Mouse (Mus musculus) intestine, embryonic 16.5 days (tissue): ENCODE measurements around the gene N4bp2l2. TPM values are rescaled to one million over a fixed set of nuclear protein-coding genes. Genes with fewer than 3 reads are reported as not detected.

Source experiments
- ATAC-seq: fragments of 200-750 bp; cut with Nextera tagmentation; 2 replicates; pipeline ENCODE4 v1.8.0; 2017; ENCODE audit warnings: moderate TSS enrichment, moderate library complexity
- H3K27ac ChIP-seq: fragments of 300-500 bp; sonication (generic); 2 replicates; pipeline ENCODE4 v1.5.1; 2014; ENCODE audit warnings: mild to moderate bottlenecking, low read length
- H3K27me3 ChIP-seq: fragments of 300-500 bp; sonication (generic); replicated peaks from 2 replicates; pipeline ENCODE4 v1.6.1; 2014; ENCODE audit warnings: low read length, control low read depth, mixed read lengths; ENCODE audit not compliant: control insufficient read depth, insufficient read depth
- H3K36me3 ChIP-seq: fragments of 300-500 bp; sonication (generic); 2 replicates; pipeline ENCODE4 v1.6.1; 2014; ENCODE audit warnings: low read length, control low read depth; ENCODE audit not compliant: control insufficient read depth, insufficient read depth
- H3K4me1 ChIP-seq: fragments of 300-500 bp; sonication (generic); 2 replicates; pipeline ENCODE4 v1.6.1; 2014; ENCODE audit warnings: low read length, control low read depth, mixed read lengths; ENCODE audit not compliant: control insufficient read depth, insufficient read depth
- H3K4me2 ChIP-seq: fragments of 300-500 bp; sonication (generic); 2 replicates; pipeline ENCODE4 v1.6.1; 2014; ENCODE audit warnings: low read depth, low read length, control low read depth
- H3K4me3 ChIP-seq: fragments of 300-500 bp; sonication (generic); 2 replicates; pipeline ENCODE4 v1.5.1; 2014; ENCODE audit warnings: mild to moderate bottlenecking, low read length
- H3K9ac ChIP-seq: fragments of 300-500 bp; sonication (generic); 2 replicates; pipeline ENCODE4 v1.6.1; 2014; ENCODE audit warnings: low read depth, low read length
- H3K9me3 ChIP-seq: fragments of 300-500 bp; sonication (generic); 2 replicates; pipeline ENCODE4 v1.6.1; 2016; ENCODE audit warnings: low read length, control low read depth; ENCODE audit not compliant: control insufficient read depth
- WGBS: fragments of 180-500 bp; shearing (Covaris S2); extraction: QIAGEN DNeasy Blood & Tissue Kit; methylation state at CpG from one replicate; pipeline ENCODE4 v1.1.7; 2014; 5-methylcytosine and 5-hydroxymethylcytosine counted together
- polyA plus RNA-seq: library from polyadenylated mRNA; unstranded; fragments of >200 nt; fragmentation: Nextera tagmentation; extraction: Ambion mirVana; gene quantifications from 2 replicates; pipeline ENCODE4 v1.2.1, GENCODE M21; 2015

The N4bp2l2 gene
- polyA plus RNA-seq, 1 experiment from 2014 or later = 32.6 TPM

DNA sequence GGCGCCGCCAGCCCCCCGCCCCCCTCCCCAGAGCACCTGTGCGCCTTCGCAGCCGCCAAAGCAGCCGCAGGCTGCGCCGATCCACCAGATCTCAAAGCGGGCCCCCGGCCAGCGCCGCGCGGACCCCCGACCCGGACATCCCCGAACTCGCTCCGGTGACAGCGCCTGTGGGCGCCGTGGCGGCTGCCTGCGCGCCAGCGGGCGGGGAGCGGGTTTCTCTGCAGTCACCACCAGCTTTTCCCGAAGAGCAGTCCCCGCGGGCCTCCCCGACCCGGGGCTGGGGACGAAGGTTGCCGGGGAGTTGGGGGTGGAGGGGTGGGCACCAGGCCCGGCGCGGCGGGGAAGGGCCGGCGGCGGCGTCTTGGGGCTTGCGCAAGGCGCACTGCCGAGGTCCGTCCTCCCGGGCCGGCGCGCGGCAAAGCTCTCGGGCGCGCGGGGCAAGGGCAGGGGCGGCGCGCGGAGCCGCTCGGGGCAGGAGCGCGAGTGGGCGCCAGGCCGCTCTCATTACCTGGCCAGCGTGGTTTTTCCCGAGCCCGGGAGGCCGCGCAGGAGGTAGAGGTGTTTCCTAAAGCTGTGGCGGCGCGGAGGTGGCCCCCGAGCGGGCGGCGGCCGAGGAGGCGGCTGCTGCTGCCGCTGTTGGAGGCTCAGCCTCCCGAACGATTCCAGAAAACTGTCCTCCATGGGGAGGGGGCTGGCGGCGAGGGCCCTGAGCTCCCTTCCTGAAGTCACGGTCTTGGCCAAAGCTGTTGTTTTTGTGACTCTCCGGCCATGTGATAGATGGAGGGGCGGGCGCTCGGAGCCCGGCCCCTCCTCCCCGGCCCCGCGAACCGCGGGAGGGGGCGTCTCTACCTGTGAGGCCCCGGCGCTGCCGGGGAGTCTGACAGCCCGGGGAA is 72.0 kb downstream of the N4bp2l2 start:
- WGBS = under 1% methylated on average over 99 of the region's 102 CpGs
- no peaks in the 10 kb centered on the region for H3K9me3 ChIP-seq
- H3K4me3 ChIP-seq = peak overlapping the region; percentile 85
- ATAC-seq = peak; percentile 74
- H3K9ac ChIP-seq = peak overlapping the region; percentile 81
- peak overlapping the region; percentile 100 for H3K4me2 ChIP-seq
- H3K4me1 ChIP-seq = peaks cover 12% of the 10 kb centered on the region
- no peaks in the 10 kb centered on the region; the same call in 1 of the 2 replicates for H3K27me3 ChIP-seq
- H3K27ac ChIP-seq = peak overlapping the region; percentile 23; the same call in 1 of the 2 replicates
- no peaks in the 10 kb centered on the region for H3K36me3 ChIP-seq

- WGBS = 11% methylated on average over 39 of the region's 40 CpGs
- H3K4me1 ChIP-seq = peaks cover 12% of the 10 kb centered on the region
- H3K9ac ChIP-seq = peak overlapping the region; percentile 81
- H3K4me3 ChIP-seq = peak overlapping the region; percentile 85
- H3K4me2 ChIP-seq = peak overlapping the region; percentile 100
- no peaks in the 10 kb centered on the region for H3K36me3 ChIP-seq
- H3K27me3 ChIP-seq = no peaks in the 10 kb centered on the region; the same call in 1 of the 2 replicates
- ATAC-seq = peak; percentile 63
- H3K27ac ChIP-seq = no peak overlapping the region
- no peaks in the 10 kb centered on the region for H3K9me3 ChIP-seq
Measured at GRCm38 (mm10) chr5:150592904-150593755, 72.9 kb downstream of the N4bp2l2 start.

DNA sequence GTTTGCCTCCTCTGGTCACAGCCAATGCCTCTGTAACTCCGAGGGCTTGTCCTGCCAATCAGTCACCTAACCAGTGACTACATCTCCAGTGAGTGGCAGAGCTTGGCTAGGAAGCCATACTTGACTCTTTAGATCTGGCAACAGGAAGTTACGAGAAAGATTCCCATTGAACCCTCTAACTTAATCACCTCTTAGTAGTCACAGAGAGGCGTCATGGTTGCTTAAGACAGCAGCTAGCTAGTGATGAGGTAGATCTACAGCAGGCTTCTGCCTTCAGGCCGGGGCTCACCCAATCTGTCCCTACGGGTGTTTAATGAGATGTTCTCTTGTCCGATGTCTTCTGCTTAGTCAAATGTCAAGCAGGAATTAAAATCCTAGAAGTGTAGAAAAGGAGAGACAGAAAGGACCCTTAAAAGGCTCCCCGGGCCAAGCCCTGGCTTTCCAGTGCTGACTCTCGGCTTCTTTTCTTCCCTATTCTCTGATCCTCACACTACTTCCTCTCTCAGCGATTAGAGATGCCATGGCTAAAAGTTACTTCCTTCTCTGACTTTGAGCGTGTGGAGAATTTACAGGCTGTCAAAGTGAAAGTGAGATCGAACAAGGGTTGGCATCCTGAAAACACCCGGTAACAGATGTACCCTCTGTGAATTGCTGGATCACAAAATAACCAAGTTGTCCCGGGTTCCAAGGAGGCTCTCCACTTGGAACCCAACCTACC is 73.6 kb downstream of the N4bp2l2 start:
- Histone ChIP-seq H3K4me3 (0 out of 2 replicates have a peak overlapping the region, but pooled peaks have one; percentile 85), H3K27ac (no peak overlapping the region), H3K4me1 (peaks cover 12% of the 10 kb centered on the region), H3K9me3 (no peaks in the 10 kb centered on the region), H3K4me2 (peak overlapping the region; percentile 100; the same call in 1 of the 2 replicates), H3K27me3 (no peaks in the 10 kb centered on the region; the same call in 1 of the 2 replicates), H3K9ac (no peak overlapping the region), H3K36me3 (no peaks in the 10 kb centered on the region)
- ATAC-seq = no peak
- 76% methylated on average over 13 of the region's 13 CpGs for WGBS

- no peak; the same call in 1 of the 2 replicates for ATAC-seq
- H3K27me3 ChIP-seq = no peaks in the 10 kb centered on the region; the same call in 1 of the 2 replicates
- H3K9ac ChIP-seq = no peak overlapping the region
- H3K9me3 ChIP-seq = no peaks in the 10 kb centered on the region
- no peak overlapping the region for H3K4me3 ChIP-seq
- WGBS = 58% methylated on average over 2 of the region's 2 CpGs
- no peak overlapping the region for H3K27ac ChIP-seq
- peaks cover 12% of the 10 kb centered on the region for H3K4me1 ChIP-seq
- no peak overlapping the region for H3K4me2 ChIP-seq
- no peaks in the 10 kb centered on the region for H3K36me3 ChIP-seq
Measured at GRCm38 (mm10) chr5:150589945-150590344, 76.0 kb downstream of the N4bp2l2 start.

DNA sequence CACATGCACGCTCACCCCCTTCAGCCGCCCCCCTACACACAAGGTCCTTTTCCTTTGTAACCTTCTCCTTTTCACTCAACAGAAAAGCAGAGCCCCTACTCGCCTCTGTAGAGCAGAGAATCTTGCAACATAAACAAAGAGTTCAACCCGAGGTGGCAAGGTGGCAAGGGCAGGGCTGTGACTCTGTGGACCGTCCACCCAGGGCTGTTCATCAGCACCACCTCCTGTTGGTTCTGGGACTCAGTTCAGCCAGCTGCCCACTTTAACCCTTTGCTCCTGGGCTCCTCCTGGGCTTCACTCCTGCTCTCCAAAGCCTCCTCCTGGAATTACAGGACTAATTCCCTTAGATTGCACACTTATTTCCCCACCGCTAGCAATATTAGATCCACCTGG is 81.7 kb downstream of the N4bp2l2 start:
- no peaks in the 10 kb centered on the region for H3K27me3 ChIP-seq
- 35% methylated on average over 6 of the region's 6 CpGs for WGBS
- no peaks in the 10 kb centered on the region for H3K36me3 ChIP-seq
- H3K27ac ChIP-seq = no peak overlapping the region
- no peaks in the 10 kb centered on the region; the same call in 1 of the 2 replicates for H3K4me1 ChIP-seq
- H3K4me3 ChIP-seq = no peak overlapping the region
- H3K9me3 ChIP-seq = no peaks in the 10 kb centered on the region
- H3K9ac ChIP-seq = no peak overlapping the region
- no peak for ATAC-seq
- no peak overlapping the region for H3K4me2 ChIP-seq

- H3K4me1 ChIP-seq = peaks cover 3% of the 10 kb centered on the region
- no peaks in the 10 kb centered on the region for H3K36me3 ChIP-seq
- no peak overlapping the region for H3K4me2 ChIP-seq
- 61% methylated on average over 5 of the region's 5 CpGs for WGBS
- H3K27me3 ChIP-seq = no peaks in the 10 kb centered on the region
- H3K4me3 ChIP-seq = no peak overlapping the region
- peak; percentile 66 for ATAC-seq
- H3K27ac ChIP-seq = no peak overlapping the region
- H3K9me3 ChIP-seq = no peaks in the 10 kb centered on the region
- no peak overlapping the region for H3K9ac ChIP-seq
Measured at GRCm38 (mm10) chr5:150583622-150584336, 82.2 kb downstream of the N4bp2l2 start.

DNA sequence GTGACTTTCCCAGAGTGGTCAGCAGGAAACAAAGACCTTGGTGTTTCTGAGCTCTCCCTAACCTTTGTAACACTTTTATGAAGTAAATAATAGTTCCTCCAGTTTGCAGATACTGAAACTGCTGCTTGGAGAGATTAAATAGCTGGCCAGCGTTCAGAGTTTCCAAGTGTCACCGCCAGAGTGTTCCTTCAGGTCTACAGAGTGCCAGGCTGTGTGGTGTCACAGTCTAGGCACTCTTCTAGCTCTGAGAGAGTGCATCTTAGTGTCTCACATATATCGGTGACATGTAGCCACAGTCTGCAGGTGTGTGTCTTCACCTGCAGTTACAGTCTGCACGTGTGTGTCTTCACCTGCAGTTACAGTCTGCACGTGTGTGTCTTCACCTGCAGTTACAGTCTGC is 82.8 kb downstream of the N4bp2l2 start:
- H3K9me3 ChIP-seq = no peaks in the 10 kb centered on the region
- H3K9ac ChIP-seq = no peak overlapping the region
- no peak overlapping the region for H3K4me3 ChIP-seq
- H3K27me3 ChIP-seq = no peaks in the 10 kb centered on the region
- ATAC-seq = 0 out of 2 replicates have a peak, but pooled peaks have one; percentile 31
- peaks cover 6% of the 10 kb centered on the region for H3K4me1 ChIP-seq
- WGBS = 73% methylated on average over 5 of the region's 5 CpGs
- H3K4me2 ChIP-seq = no peak overlapping the region
- H3K36me3 ChIP-seq = no peaks in the 10 kb centered on the region
- no peak overlapping the region for H3K27ac ChIP-seq

- no peak for ATAC-seq
- Histone ChIP-seq H3K27me3 (no peaks in the 10 kb centered on the region), H3K4me2 (no peak overlapping the region), H3K4me1 (peaks cover 6% of the 10 kb centered on the region), H3K9me3 (no peaks in the 10 kb centered on the region), H3K36me3 (no peaks in the 10 kb centered on the region), H3K27ac (no peak overlapping the region), H3K9ac (no peak overlapping the region), H3K4me3 (no peak overlapping the region)
- 72% methylated on average over 6 of the region's 6 CpGs for WGBS
Measured at GRCm38 (mm10) chr5:150581180-150581579, 84.8 kb downstream of the N4bp2l2 start.
